Mouse (Mus musculus) layer of hippocampus, adult 9-11 months (tissue): ENCODE results near the gene Grk1.

ENCODE experiments used
- DNase-seq: peaks from one replicate; pipeline ENCODE4 v3.0.0; 2022

Grk1 gene

DNA sequence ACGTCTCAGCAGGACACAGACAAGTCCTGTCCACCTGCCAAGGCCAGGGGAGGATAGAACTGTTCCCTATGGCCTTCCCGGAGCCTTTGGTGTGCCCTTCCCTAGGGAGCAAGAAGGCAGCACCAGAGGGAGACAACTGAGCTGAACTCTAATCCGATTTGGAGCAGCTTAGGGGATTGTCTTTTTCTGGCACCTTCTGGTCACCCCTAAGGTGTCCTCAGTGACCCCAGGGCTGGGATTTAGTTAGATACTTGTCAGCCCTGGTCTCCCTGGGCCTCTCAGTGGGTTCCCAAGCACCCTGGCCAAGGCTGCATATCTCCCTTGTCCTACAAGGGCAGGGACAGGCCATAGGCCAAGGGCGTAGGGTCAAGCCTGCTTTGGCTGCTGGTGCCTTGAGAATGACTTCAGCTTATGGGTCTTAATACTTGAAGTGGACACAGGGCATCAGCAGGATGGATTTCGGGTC, at the start of gene Grk1:
Grk1 (plus strand) TSS at position 416 of the 466 bp plus-strand sequence.
- no peak for DNase-seq

- DNase-seq, result no peak
Observed at GRCm38 (mm10) chr8:13356221-13356620, 48.7 kb upstream of the Grk1 start.

DNA sequence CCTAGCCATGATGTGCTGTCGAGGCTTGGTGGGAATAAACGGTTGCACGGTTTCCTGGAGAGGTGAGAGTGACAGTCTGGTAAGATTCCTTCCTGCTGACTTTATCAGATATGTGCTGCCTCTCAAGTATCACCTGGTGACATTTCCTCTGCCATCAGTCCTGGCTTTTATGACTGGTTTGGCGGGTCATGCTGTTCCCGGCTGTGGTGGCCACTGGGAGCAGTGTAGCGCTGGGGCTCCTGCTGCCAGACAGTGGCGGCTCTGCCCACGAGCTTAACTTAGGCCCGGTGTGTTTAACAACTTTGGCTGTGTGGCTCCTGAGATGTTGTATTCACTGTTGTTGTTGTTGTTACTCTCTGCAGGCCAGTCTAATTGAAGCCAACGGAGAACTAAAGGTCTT, 48.2 kb upstream of the Grk1 start:
- DNase-seq, result no peak

GRCm38 (mm10) chr8:13360213-13360612, 44.7 kb upstream of the Grk1 start:
- no peak for DNase-seq

- DNase-seq, result no peak
Observed at GRCm38 (mm10) chr8:13361865-13362264, 43.0 kb upstream of the Grk1 start.

DNA sequence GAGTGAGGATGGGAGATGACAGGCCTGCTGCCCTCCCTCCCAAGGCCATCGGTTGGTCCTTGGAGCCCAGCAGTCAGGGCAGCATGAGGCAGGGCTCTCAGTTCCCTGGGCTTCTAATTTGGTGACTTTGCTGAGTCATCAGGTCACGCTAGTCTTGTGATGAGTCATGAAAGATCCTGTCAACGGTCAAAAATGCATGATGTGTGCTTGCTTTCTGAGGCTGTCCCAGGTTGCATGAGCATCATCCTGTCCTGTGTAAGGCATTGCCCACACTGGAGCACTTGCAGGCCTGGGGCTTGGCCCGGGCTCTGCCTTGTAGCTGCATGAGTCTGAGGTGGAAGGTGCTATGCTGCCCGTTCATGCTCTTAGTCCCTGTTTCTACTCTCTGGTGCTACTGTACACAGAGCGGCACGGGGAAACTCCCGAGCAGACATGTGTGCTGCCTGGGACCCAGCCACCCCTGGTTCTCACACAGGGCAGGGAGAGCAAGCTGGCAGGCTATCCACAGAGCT, 31.7 kb upstream of the Grk1 start:
- no peak for DNase-seq

DNA sequence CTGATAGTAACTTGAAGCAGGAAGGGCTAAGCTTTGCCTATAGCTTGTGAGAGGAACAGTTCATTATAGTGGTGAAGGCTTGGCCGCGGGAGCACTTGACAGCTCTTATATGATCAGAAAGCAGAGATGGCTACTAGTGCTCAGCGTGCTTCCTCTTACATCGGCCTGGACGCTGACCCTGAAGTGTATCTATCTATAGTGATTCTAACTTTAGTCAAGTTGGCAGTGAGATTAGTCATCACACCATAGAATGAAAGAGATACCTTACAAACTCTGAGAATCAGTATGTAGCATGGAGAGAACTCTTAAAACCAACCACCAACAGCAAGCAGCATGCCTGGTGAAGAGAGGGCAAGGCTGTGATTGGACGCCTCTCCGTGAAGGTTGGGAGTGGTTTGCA, 23.3 kb upstream of the Grk1 start:
- DNase-seq, result no peak

DNA sequence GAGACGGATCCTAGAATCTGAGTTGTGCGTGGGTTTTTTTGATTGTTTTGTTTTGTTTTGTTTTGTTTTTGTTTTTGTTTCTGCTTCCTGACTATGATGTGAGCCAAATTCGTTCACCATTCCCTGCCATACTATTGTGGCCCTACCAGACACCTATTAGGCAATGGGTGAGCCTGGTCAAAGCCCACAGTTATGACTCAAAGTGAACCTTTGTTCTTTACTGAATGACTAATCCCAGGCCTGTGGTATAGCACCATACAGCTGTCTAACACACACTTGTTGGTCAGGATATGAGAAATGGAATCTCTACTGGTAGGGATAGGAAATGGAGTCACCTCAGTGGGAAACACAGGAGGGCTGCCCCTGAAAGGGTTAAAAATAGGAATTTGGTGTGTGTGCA, 22.3 kb upstream of the Grk1 start:
- no peak for DNase-seq

DNA sequence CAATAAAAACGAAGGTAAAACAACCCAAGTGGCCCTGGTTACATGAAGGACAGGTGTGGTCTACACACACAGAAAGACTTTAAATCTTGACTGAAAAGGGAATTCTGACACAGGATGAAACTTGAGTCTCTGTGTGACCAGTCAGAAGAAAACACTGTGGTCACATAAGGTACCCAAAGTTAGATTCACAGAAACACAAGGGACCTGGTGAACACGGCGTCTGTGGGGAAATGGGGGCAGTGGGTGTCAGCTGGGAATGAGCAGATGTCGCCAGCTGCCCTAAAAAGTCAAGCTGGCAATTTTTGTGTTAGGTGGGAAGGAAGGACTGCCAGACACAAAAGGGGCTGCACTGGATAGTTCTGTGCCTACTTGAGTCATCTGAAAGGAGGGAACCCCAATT, 21.9 kb upstream of the Grk1 start:
- no peak for DNase-seq

DNA sequence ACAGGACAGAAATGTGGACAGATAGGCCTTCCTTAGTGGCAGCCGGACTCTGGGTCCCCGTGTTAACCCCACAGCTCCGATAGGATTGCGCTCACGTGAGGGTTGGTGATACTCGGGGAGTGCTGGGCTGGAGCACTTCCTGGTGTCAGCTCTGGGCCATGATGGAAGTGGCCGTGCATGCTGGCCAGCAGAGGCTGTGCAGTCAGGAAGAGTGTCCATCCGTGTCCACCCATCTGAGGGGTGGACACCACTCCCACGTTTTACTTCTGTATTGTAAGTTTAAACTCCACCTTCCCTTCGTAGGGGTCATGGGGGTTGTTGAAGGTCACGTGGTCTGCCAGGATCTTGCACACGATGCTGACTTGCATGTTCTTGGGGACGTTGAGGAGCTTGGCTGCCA, 18.5 kb upstream of the Grk1 start:
- no peak for DNase-seq

GRCm38 (mm10) chr8:13387728-13388127, 17.2 kb upstream of the Grk1 start:
- no peak for DNase-seq

DNA sequence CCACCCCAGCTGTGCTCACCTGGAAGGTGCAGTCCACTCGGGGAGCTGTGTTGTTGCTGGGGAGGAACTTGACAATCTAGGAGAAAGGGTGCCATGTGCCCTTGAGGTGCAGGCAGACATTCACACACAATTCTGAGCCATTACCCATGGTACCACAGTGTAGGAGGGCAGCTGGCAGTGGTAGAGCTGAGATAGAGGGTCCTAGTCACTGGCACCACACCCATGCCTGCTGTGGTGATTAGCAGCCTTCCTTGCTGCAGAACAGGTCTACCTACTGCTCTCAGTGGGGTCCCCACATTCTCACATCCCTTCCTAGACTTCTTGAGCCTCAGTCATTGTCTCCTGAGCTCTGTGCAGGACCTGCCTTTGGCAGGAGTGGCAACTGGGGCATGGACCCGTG, 16.1 kb upstream of the Grk1 start:
- no peak for DNase-seq

DNA sequence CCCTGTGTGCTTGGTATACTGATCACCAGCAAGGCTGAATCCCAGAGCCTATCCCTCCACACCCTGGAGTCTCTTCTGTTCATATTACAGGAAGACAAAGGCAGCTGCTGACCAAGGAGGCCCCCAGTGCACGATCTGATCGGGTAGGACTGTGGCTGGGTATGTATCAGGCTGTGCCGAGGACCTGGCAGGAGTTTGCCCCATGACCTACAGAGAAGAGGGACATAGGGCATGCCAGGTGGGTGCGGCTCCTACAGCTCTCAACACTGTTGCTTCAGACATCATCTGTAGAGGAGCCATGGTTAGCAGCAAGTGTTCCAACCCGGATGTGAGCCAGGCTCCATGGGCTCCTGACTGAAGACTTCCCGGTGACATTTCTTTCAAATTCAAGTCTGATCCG, 11.0 kb upstream of the Grk1 start:
- no peak for DNase-seq

GRCm38 (mm10) chr8:13396725-13397124, 8.2 kb upstream of the Grk1 start, which contains the start of gene Atp4b:
Gene Atp4b (minus strand): TSS chr8:13396825.
- no peak for DNase-seq

DNA sequence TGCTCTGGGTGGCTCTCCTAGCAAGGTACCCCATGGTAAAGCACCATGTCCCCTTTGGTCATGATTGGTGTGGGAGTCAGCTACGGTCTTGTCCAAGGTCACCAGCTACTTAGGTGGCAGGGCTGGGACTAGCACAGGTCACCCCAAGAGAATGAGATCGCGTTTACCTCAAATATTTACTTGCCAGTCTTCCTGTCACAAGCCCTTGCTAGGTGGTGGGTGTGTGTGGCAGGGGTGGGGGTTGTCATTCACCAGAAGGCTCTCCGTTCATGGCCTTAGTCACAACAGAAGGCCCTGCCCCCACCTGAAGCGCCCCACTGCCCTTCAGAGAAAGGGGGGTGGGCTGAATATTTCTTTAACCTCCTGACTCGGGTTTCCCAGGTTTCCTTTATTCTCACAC, 1.4 kb upstream of the Grk1 start:
- no peak for DNase-seq

DNA sequence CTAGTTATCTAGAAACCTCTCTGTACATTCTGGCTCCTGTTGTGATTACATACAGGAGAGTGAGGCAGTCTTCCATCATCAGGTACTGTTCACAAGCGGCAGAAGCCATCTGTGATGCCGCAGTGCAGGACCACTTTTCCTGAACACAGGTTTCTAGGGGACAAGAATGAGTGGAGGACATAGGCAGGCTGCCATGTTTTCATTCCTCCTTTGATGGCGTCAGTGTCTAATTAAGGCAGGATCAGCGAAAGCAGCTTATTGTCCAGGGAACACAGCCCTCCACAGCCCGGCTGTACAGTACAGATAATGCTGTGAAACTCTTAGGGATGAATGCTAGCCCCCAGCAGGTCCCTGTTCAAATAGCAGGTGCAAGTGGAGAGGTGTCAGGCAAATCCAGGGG, 1.1 kb downstream of the Grk1 start:
- no peak for DNase-seq

DNA sequence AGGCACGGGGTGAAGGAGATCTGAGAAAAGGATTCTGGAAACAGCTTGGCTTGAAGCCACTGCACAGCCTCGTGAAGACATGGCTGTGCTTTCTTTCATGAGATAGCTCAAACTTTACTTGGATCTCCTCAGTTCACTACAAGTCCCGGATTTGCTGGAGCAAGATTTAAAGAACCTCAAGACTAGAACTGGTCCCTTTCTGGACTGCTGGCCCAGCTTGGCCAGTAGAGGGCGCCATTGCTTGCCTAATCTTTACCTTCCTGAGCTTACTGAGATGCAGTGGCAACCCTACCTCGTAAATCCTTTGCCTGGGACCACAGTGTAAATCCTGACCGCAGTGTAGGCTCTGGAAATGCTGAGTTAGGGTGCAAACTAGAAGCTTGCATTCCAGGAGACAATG, 6.7 kb downstream of the Grk1 start:
- DNase-seq, result peak; percentile 59

- peak; percentile 32 for DNase-seq
Observed at GRCm38 (mm10) chr8:13412891-13413558, 8.1 kb downstream of the Grk1 start.

DNA sequence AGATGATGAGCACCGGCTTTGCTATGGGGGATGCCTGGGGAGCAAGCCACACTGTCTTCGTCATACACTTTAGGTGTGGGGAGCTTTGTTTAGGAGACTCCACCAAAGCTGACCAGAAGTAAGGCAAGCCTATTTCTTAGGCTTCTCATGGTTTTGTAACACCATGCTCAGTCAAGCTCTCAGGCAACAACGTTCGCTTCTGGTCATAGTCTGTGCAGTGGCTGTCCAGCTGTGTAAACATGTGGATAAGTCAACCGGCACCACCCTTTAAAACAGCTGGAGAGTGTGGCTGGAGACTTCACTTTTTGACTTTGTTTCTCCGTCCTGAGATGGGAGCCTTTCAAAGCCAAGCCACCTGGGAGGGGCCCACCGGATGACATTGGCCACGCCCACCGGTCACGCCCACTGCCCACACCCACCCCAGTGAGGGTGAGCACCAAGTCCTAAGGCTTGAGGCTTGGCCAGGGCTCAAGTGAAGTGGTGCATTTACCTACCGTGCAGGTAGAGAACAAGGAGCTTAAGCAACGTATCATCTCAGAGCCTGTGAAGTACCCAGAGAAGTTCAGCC, 9.0 kb downstream of the Grk1 start:
- DNase-seq, result no peak

DNA sequence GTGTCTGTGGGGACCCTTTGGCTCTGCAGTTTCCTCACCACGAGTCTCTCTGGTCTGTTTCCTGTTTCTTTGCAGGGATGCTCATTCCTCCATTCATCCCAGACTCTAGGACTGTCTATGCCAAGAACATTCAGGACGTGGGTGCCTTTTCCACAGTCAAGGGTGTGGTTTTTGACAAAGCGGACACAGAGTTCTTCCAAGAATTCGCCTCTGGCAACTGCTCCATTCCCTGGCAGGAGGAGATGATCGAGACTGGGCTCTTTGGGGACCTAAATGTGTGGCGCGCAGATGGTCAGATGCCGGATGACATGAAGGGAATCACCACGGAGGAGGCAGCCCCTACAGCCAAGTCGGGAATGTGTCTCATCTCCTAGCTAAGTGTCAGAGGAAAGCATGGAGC, 11.0 kb downstream of the Grk1 start:
- DNase-seq, result no peak

DNA sequence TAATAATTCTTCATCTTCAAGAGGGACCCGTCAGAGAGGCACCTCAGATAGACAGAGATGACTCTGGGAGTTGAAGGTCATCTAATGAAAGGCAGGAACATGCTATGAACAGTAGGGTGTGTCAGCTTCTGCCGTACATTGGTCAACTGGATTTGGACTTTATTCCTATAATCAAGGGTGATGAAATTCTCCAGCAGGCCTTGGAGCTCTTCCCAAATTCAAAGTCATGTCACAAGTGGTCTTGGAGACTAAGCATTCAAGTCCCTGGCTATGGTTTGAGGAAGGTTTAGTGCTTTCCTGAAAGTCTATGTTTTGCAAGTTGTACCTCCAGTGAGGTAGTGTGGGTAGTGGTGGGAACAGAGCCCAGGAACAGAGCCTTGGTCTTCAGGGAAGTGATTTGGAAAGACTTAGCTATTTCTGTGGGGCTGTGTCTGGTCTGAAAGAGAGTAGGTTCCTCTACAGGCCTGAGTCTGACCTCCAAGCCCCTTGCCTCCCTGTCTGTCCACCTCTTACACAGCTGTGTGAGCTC, 14.3 kb downstream of the Grk1 start:
- DNase-seq, result no peak

DNA sequence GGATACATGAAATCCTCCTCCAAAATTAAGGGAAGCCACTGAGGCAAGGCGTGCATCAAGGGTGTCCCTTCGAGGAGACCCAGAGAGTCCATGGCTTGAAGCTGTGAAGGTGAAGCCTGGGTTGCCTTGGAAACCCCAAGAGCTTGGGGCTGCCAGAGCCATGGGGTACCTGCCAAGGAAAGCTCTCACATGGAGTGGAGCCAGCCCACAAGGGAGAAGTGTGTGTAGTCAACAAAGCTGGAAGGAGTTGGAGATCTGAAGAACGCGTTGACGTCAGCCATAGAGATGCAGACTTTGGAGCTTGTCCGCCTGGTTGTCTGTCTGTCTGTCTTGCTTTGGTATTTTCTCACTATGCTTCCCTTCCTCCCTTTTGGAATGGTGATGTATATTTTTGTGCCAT, 16.1 kb downstream of the Grk1 start:
- no peak for DNase-seq

- DNase-seq, result no peak
Observed at GRCm38 (mm10) chr8:13427351-13427750, 22.5 kb downstream of the Grk1 start.

DNA sequence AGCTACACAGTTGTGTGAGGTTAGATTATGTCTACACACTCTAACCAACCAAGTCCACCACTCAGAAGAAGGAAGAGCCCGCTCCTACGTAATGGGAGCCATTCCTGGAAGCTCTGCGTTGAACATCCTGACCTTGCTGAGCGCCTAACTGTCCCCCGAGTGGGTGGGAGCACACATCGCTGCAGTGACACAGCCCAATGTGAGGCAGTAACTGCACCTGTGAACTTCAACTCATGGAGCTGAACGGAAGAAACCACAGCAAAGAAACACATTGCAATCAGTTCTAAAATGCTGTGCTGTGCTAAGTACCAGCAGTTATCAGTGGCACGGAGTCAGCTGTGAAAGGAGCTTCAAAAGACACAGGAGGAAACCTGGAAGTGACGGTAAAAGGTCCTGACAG, 23.3 kb downstream of the Grk1 start:
- no peak for DNase-seq

DNA sequence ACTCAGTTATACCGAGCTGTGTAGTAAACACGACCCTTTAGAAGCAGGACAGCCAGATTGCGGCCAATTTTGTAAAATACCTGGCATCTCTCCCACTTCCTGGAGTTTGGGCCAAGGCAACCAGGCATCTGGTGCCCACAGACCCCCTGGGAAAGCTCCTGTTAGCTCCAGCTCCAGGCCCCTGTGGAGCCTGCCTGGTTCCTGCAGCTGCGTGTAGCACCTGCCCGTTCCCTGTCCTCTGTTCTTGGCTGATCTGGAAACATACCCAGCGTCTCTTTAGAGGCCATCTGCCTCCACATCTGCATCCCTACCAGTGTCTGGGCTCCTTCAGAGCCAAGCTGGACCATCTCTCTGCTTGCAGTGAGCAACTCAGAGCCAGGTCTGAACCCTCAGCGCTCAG, 25.5 kb downstream of the Grk1 start:
- no peak for DNase-seq
